Mouse (Mus musculus) thymus, postnatal 0 days (tissue): ENCODE data around the gene Tmem200a. TPM values are rescaled to one million over a fixed set of nuclear protein-coding genes. Genes with fewer than 3 reads are reported as not detected.

Experiments used
- DNase-seq: peaks from one replicate; pipeline ENCODE4 v3.0.0-alpha.2; 2015; ENCODE audit warnings: low spot score
- polyA plus RNA-seq: library from polyadenylated mRNA; unstranded; fragments of >200 nt; fragmentation: Nextera tagmentation; extraction: Ambion mirVana; gene quantifications from 2 replicates; pipeline ENCODE4 v1.2.1, GENCODE M21; 2015

Tmem200a gene
- polyA plus RNA-seq, result 0.49 and 0.68 TPM in 2 replicates

- DNase-seq, result peak; percentile 45
Measured at GRCm38 (mm10) chr10:26078521-26079142, at the start of gene Tmem200a. Gene Tmem200a, minus strand, starts transcription at chr10:26079052.

- DNase-seq, result no peak
Measured at GRCm38 (mm10) chr10:26119822-26120183, 41.0 kb upstream of the Tmem200a start.

GRCm38 (mm10) chr10:26119067-26119821 lies 40.4 kb upstream of the Tmem200a start:
- DNase-seq, result no peak

- DNase-seq, result no peak
Measured at GRCm38 (mm10) chr10:26114409-26114808, 35.6 kb upstream of the Tmem200a start.

GRCm38 (mm10) chr10:26103330-26103982 lies 24.6 kb upstream of the Tmem200a start:
- DNase-seq, result no peak

GRCm38 (mm10) chr10:26082081-26082480 lies 3.2 kb upstream of the Tmem200a start:
- DNase-seq, result no peak

- DNase-seq, result no peak
Measured at GRCm38 (mm10) chr10:26079678-26080077, 826 bp upstream of the Tmem200a start.

- DNase-seq, result no peak
Measured at GRCm38 (mm10) chr10:26077671-26078481, 976 bp downstream of the Tmem200a start, which contains the start of gene Gm9767. Gene Gm9767, plus strand, starts transcription at chr10:26078255.

GRCm38 (mm10) chr10:26076949-26077348 lies 1.9 kb downstream of the Tmem200a start:
- DNase-seq, result no peak

- no peak for DNase-seq
Measured at GRCm38 (mm10) chr10:26071986-26072385, 6.9 kb downstream of the Tmem200a start.

- no peak for DNase-seq
Measured at GRCm38 (mm10) chr10:26063071-26063470, 15.8 kb downstream of the Tmem200a start.

- DNase-seq, result no peak
Measured at GRCm38 (mm10) chr10:26059662-26060307, 19.1 kb downstream of the Tmem200a start.

- no peak for DNase-seq
Measured at GRCm38 (mm10) chr10:26051177-26051576, 27.7 kb downstream of the Tmem200a start.

- no peak for DNase-seq
Measured at GRCm38 (mm10) chr10:26034931-26035330, 43.9 kb downstream of the Tmem200a start.

- no peak for DNase-seq
Measured at GRCm38 (mm10) chr10:26018740-26019139, 60.1 kb downstream of the Tmem200a start.

GRCm38 (mm10) chr10:26014298-26014697 lies 64.6 kb downstream of the Tmem200a start:
- no peak for DNase-seq

GRCm38 (mm10) chr10:26008948-26009347 lies 69.9 kb downstream of the Tmem200a start:
- no peak for DNase-seq

GRCm38 (mm10) chr10:26005471-26005870 lies 73.4 kb downstream of the Tmem200a start:
- no peak for DNase-seq

- DNase-seq, result no peak
Measured at GRCm38 (mm10) chr10:26000893-26001292, 78.0 kb downstream of the Tmem200a start.

- DNase-seq, result no peak
Measured at GRCm38 (mm10) chr10:25999291-25999930, 79.4 kb downstream of the Tmem200a start.
